Mouse (Mus musculus) cortical plate, adult 2 months (tissue): Measurements from ENCODE around the gene Entr1.

Experiments used
- CTCF ChIP-seq: fragments of 200-500 bp; IDR thresholded peaks from 2 replicates; pipeline ENCODE4 v1.5.1; 2011; ENCODE audit warnings: mild to moderate bottlenecking, control low read depth, low read length; ENCODE audit not compliant: insufficient read depth; ENCODE audit errors: extremely low read depth
- POLR2A ChIP-seq: fragments of 200-500 bp; IDR thresholded peaks from 2 replicates; pipeline ENCODE4 v1.6.1; 2011; ENCODE audit warnings: mild to moderate bottlenecking, low read length, control low read depth; ENCODE audit not compliant: insufficient read depth; ENCODE audit errors: extremely low read depth

GRCm38 (mm10) chr2:26351358-26352290 is 37.5 kb downstream of the Entr1 start, which contains the start of gene Dnlz:
- TF ChIP-seq CTCF (peak; percentile 60), POLR2A (peak; percentile 52)
